Mouse (Mus musculus): ENCODE data around the gene Tmem54.
A peak's percentile ranks its signal among the peaks of the same experiment; 100 is the strongest.

Gene Tmem54

DNA sequence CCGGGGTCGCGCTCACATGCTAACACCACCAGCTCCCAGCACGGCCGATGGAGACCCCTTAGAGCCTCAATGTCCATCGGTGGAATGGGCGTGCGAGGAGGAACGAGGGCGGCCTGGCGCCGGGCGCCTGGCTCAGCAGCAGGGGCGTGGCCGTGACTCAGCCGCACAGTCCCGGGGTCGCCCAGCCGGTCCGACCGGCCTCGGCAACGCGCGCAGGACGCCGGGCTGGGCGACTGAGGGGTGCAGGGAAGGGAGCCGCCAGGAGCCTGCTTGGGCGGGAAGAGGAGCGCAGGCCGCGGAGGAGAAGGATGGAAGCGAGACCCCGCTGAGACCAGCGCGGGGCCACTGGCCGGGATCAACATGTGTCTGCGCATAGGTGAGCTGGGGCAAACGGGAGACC lies at the start of gene Tmem54:
TSS of gene Tmem54 (plus strand) at position 193 of the 400 bp plus-strand sequence.
- DNase-seq (ENCODE audit: low spot score) = no peak

DNA sequence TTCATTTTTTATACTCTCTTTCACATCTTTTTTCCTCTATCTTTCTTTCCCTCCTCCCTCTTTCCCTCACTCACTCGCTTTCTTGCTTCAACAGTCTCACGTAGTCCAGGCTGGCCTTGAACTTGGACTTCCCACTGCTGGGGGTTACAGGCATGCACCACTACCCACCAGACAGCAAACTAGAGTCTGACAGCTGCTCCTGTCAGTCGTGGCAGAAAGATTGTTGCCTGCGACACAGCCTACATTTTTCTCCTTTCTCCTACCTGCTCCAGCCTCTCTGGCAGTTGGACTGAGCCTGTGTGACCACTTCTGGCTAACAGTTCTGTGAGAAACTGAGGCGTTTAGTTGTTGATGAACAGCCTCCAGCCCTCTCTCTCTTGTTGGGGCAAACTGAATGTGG lies 49.8 kb upstream of the Tmem54 start:
- no peak for DNase-seq (ENCODE audit: low spot score)

DNA sequence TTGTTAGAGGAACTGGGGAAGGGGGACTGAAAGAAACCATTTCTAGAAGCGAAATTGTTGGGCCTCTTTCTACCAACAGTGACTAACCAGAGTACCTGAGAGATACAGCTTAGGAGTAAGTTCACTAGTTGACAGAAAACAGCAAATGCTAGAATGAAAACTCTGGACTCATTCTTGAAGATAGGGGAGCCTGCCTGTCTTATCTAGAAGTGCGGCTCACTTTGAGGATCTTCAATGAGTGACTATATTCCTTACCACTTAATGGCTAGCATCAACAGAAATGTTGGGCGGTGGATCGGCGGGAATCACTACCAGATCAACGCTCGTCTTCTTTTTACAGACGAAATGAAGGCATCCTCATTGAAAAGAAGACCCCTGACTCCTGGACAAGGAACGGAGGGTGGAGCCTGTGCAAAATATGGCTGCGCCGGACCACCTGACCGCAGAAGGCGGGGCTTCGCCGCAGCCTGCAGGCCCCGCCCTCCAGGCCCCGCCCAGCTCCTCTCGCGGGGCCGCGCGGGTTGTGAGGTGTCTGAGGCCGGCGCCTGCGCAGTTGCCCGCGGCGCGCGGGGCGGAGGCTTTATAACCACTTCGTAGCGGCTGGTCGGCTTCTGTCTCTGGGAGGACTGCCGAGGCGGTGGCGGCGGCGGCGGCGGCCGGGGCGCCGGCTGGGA lies 47.7 kb upstream of the Tmem54 start:
- peak; percentile 96 for DNase-seq (ENCODE audit: low spot score)

DNA sequence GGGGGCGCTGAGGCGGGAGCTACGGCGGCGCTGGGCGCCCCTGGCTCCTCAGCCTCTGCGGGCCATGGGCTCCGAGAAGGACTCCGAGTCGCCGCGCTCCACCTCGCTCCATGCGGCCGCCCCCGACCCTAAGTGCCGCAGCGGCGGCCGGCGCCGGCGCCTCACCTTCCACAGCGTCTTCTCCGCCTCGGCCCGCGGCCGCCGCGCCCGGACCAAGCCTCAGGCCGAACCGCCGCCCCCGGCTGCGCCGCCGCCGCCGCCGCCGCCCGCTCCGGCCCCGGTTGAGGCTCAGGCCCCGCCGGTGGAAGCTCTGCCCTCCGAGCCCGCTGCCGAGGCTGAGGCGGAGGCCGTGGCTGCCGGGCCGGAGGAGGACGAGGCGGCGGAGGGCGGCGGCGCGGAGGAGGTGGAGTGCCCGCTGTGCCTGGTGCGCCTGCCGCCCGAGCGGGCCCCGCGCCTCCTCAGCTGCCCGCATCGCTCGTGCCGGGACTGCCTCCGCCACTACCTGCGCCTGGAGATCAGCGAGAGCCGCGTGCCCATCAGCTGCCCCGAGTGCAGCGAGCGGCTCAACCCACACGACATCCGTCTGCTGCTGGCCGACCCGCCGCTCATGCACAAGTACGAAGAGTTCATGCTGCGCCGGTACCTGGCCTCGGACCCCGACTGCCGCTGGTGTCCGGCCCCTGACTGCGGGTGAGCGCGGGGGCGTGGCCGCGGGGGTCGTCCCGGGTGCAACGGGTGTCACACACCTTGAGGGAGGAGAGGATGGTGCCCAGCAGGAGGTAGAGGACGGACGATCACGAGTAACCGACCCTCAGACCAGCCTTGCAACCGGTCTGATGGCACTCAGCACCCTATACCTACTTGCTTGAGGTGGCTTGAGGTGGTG lies 46.9 kb upstream of the Tmem54 start, which contains the start of gene Rnf19b:
TSS of gene Rnf19b (plus strand) at position 65 of the 886 bp plus-strand sequence.
- no peak for DNase-seq (ENCODE audit: low spot score)

DNA sequence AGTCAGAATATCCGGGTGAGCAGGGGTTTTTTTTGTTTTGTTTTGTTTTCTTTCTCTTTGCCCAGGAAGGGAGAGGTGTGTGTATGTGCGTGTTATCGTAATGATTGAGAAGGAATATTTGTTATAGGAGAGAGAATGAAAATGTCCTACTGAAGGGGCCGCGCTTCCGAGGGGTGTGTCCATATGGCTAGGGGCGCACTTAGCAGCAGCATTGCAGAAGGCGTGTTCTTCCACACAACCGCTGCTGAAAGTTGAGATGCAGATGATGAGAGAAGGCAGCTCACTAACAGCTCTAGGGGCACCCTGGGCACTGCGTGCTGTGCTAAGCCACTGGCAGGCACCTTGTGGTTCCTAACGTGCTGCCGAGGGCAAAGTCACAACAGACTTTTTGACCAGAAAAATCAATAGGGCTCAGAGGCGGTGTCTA lies 46.2 kb upstream of the Tmem54 start:
- no peak for DNase-seq (ENCODE audit: low spot score)

DNA sequence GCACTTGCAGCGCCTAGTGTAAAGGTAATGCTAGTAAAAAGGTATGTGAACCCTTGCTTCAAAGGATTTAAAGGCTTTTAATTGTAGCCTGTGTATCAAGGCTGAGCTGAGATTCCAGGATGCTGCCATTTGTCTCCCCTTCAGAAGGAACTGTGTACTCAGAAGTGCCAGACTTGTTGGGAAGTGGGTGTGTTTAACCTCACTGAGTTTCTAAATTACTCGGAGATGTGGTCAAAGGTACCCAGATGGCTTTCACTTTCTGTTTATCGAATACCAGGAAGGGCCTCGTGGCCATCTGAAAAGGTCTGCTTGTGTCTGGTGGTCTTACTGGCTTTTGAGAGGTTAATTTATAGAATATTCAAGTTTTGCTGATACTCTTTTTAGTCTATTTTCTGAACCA lies 45.4 kb upstream of the Tmem54 start:
- DNase-seq (ENCODE audit: low spot score) = no peak

DNA sequence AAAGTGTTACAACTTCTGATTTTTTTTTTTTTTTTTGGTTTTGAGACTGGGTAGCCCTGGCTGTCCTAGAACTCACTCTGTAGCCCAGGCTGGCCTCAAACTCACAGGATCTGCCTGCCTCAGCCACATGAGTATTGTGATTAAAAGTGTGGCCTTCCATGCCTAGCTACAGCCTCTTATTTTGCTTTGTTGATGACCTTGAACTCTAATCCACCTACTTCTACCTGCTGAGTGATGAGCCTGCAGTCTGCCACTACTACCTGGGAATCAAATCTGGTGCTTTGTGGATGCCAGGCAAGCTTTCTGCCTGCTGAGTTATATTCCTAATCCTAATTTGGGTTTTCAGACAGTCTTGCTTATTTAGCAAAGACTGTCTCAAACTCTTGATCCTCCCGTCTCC lies 43.9 kb upstream of the Tmem54 start:
- no peak for DNase-seq (ENCODE audit: low spot score)

DNA sequence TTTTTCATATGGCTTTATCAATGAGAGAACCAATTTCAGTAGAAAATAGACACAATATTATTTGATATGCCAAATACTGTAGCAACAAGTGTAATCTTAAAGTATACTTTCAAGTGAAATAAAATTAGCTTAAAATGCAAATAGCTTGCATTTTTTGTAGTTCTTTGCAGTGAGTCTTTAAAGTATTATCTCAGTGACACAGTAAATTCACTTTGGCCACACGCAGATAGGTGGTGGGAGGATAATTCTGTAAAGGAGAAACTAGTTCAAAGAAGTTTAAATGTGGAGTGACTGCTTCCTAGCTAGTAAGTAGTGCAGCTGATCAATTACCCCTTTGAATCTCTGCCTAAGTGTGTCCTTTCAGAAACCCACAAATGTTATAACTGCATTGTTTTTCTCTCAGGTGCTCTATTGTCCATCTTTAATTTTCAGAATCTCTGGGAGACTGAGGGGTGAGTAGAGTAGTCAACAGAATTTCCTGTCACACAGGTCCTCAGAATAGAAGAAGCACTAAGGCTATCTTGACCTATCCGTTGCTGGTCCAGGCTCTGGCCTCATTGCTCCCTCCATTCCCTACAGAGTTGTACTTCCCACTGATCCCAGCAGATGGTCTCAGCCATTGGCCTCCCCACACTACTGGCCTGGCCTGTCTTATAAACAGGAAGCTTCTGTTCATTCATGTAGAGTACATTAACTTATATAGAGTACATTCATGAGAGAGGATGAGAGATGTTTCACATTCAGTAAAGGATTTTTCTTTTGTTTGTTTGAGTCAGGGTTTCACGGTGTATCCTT lies 42.9 kb upstream of the Tmem54 start:
- DNase-seq (ENCODE audit: low spot score) = no peak

DNA sequence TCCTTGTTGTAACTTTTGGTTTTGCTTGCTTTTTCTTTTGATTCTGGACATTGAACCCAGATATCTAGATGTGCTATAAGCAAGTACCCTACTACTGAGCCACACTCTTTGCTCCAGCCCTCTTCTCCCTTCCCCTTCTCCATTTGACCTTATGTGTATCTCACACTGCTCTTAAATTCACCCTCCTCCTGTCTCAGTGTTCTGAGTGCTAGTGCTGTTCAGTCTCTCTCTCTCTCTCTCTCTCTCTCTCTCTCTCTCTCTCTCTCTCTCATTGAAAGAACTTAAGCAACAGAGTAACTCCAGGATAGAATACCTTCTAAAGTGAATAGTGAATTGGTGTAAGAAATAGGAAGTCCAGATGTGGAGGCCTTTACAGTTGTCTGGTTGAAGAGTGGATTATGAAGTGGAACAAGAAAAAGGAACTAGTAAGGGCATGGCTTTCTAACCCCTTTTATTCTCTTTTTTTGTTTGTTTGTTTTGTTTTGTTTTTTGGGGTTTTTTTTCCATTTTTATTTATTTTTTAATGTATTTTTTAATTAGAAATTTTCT lies 39.6 kb upstream of the Tmem54 start:
- DNase-seq (ENCODE audit: low spot score) = no peak

DNA sequence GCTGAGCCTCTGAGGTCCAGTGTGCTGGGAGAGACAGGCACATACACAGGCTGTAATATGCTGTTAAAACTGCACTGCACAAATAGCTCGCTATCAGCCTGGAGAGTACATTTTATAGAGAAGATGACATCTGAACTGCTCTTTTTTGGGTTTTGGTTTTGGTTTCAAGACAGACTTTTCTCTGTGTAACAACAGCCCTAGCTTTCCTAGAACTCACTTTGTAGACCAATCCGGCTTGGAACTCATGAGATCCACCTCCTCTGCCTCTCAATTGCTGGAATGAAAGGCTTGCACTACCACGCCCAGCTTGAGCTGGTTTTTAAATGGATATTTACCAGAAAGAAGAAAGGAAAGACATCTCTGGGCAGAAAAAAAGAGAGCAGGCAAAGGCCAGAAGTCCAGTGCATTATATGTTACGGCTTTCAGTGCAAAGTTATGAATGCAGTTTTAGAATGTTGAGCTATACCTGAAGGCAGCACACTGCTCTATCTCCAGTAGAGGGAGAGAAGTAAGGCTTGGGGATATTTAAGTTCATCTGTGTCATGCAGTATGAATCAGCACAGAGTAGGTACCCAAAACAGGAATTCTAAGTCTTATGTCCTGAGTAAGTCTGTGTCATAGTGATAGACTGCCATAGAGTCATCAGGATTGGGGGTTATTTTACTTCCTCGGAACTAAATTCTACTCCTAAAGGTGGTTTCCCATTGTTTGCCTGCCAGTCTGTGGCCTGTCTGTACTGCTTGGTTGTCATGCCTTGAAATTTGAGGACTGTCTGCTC lies 37.5 kb upstream of the Tmem54 start:
- DNase-seq (ENCODE audit: low spot score) = no peak

DNA sequence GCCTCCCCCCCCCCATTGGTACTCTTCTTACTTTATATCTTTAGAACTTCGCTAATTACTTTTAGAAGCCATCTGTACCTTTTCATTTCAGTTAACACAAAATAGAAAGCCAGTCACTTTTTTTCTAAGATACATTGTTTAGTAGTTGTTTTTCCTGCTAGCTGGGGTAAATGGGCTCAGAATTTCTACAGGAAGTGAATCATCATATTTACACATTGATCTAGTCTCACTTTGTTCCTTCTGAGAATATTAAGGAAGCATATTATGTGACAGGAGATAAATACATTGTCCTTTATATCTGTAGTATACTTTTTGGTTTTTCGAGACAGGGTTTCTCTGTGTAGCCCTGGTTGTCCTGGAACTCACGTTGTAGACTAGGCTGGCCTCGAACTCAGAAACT lies 36.5 kb upstream of the Tmem54 start:
- DNase-seq (ENCODE audit: low spot score) = no peak

DNA sequence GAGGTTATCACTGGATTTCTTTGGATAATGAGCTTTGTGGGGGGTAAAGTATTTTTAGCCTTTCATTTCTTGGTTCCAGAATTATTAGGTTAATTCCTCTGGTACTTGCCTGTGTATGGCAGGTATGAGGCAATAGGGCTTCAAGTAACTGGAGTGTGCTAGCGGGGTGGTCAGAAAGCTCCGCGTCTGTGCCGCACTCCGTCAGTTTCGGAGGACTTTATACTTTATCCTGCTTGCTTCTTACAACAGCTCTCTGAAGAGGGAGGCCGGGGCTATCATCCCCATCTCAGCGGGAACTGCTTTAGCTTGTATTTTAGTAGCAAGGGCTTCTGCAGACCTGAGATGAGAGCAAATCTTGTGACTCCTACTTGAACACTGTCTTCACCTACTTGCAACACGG lies 26.2 kb upstream of the Tmem54 start:
- no peak for DNase-seq (ENCODE audit: low spot score)

DNA sequence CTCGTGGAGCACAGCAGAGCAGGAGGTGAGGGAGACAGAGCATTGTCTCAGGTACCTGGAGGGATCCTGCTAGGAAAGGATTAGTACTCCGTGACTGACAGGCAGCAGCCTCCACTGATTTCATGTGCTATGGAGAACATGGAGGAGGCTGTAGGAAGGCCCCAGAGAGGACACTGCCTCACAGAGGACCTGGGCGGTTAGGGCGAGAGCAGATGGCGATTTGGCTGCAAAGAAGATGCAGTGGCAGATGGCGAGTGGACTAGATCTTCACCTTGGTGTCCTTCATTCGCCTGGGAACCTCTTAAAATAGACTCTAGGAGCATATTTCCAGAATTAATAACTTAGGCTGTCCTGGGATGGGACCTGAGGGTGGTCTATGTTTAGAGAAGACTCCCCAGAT lies 24.3 kb upstream of the Tmem54 start:
- DNase-seq (ENCODE audit: low spot score) = no peak

DNA sequence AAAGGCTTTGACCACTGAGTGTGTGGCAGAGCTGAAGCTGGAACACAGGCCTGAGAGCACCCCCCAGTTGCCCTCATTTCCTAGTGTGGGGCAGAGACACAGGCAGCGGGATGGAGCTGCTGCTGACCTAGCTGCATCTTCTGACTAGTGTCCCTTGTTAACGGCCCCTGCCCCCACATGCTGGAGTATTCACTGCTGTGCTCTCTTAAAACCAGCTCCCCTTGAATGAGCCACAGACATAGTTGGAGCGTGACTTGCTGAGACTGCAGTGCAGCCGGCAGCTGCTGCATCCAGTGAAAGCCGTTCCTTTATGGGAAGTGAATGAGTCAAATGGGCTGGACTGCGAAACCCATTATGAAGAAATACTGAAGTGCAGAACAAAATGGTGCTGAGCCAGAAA lies 23.8 kb upstream of the Tmem54 start:
- DNase-seq (ENCODE audit: low spot score) = no peak

DNA sequence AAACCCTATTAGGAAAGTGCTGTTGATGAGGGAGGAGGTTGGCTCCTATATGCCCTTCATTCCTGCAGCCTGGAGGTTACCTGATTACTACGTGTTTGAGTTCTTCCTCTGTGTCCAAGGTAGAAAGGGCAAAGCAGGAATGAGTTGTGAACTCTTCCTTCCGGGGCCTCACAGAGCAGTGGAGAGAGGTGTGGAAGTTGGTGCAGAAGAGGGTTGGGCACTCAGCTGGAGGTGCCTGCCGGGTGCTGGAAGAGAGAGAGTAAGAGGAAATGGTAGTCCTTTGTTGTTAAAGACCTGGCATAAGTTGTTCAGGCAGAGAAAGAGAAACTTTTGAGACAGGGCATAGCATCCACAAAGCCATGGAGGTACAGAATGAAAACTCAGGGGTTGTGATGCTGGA lies 23.4 kb upstream of the Tmem54 start:
- DNase-seq (ENCODE audit: low spot score) = no peak

DNA sequence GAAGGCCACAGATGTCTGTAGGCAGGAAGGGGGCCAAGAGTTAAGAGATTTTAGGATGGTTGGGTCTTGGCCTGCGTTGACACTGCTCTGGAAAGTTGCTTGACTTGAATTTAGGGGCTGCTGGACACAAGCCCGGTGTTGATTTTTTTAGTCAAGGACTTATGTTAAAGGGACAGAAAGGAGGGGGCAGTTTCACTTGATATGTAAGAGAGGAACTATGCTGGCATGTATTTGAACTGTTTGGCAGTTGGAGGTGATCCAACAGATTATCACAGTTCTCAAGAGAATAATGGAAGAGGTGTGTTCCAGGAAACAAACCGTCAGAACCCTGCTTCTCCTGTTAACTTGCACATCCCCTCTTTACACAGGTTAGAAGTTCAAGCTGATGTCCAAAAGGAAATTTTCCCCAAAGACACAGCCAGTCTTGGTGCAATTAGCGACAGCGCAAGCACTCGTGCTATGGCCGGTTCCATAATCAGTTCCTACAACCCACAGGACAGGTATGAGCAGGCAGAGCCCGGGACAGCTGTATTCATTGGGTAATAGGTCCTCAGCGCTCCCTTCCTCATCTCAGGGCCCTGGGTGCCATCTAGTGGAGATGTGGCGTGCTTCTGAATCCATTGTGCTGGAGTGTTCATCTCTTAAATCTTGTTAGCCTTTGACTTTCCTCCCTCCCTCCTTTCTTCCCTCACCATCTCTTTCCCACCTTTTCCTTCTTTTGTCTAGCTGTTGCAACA lies 22.8 kb upstream of the Tmem54 start:
- DNase-seq (ENCODE audit: low spot score) = peak; percentile 21

DNA sequence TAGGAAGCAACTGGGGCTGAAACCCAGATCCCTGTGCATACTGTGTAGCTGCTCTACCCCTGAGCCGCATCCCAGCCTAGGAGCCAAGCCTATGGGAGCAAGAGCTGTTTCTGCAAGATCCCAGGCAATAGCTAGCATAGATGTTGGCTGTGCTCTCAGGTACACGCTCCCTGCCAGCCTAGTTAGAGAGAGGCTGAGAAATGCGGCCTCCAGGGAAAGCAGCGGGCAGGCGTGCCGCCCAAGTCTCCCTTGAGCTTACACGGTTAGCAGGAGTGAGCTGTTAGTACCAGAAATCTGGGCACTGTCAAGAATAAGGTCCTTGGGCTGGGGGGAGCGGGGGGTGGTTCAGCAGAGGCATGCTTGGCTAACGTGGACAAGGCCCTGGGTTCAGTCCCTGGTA lies 20.5 kb upstream of the Tmem54 start:
- DNase-seq (ENCODE audit: low spot score) = no peak

DNA sequence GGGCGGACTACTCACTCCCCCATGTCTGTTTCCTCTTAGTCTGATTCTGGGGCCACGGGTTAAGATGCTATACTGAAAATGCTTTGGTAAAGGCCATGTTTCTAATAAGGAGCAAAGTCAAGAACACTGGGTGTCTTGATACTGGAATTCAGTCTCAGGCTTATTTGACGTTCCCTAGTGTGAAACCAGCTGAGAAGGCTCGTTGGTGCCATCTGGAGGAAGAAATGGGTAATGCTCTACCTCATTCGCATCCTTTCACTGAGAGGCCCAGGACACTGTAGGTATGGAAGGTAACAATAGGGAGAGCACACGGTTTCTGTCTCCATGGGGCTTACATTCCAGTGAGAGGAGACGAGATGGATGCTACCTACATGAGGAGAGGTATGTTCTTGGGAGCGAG lies 19.3 kb upstream of the Tmem54 start:
- peak; percentile 27 for DNase-seq (ENCODE audit: low spot score)

DNA sequence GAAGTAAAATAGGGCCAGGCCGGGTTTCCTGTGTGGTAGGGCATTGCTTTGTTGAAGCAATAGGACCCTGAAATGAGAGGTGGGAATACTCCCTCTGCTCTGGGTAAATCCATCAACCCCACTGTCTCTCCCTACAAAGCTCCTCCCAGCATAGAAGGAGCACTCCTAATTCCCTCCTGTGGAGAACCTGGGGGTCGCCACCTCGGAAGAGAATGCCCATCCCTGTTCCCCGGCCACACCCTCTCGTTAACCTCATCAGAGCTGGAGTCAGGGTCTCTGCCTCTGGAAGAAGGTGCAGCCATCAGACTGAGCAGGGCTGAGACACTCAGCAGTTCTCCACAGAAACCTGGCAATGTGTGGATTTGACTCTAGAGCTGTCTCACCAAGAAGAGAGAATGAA lies 17.5 kb upstream of the Tmem54 start:
- DNase-seq (ENCODE audit: low spot score) = no peak

DNA sequence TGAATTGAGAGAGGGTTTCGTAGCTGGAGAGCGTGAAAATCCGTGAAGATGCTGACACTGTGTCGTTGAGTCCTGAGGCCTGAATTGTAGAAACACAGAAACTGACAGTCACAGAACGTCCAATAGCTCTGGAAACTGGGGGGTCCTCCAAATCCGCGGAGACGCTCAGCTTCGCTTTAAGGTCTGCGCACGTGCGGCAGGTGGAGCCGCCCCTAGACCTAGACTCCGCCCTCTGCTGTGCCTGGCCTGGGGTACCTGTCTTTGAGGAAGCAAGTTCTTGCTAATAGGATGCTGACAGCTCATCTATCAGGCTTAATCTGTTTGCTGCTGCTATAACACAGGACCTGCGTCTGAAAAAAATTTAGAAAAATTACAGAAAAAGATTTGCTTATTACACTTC lies 10.1 kb upstream of the Tmem54 start:
- DNase-seq (ENCODE audit: low spot score) = no peak

DNA sequence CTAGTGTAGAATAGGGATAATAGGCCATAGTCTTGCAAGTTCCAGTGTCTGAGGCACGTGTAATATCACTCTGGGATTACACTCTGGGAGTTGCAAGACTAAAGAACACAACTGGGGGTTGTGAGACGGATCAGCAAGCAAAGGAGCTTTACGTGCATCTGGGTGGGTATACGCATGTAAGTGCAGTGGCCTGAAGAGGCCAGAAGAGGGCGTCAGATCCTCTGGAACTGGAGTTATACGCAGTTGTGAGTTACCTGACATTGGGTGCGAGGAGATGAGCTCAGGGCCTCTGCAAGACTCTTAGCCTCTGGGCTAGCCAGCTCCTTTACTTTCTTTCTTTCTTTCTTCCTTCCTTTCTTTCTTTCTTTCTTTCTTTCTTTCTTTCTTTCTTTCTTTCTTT lies 8.3 kb upstream of the Tmem54 start:
- DNase-seq (ENCODE audit: low spot score) = no peak

Measured in ovary, postnatal 10 days (tissue).